Mouse (Mus musculus) heart, embryonic 11.5 days (tissue): ENCODE measurements around the gene Gm49776. TPM values are rescaled to one million over a fixed set of nuclear protein-coding genes. Genes with fewer than 3 reads are reported as not detected.

Experiments used
- ATAC-seq: fragments of 200-750 bp; cut with Nextera tagmentation; replicated peaks from 2 replicates; pipeline ENCODE4 v1.8.0; 2017; ENCODE audit warnings: moderate library complexity; ENCODE audit not compliant: insufficient number of reproducible peaks, low FRiP score, low TSS enrichment
- H3K27ac ChIP-seq: fragments of 300-500 bp; sonication (generic); 2 replicates; pipeline ENCODE4 v1.5.1; 2014; ENCODE audit warnings: mild to moderate bottlenecking, low read depth, low read length
- H3K27me3 ChIP-seq: fragments of 300-500 bp; sonication (generic); 2 replicates; pipeline ENCODE4 v1.6.1; 2014; ENCODE audit warnings: mild to moderate bottlenecking, low read length, mixed read lengths; ENCODE audit not compliant: control insufficient read depth, insufficient read depth
- H3K36me3 ChIP-seq: fragments of 300-500 bp; sonication (generic); 2 replicates; pipeline ENCODE4 v1.6.1; 2014; ENCODE audit warnings: mild to moderate bottlenecking, low read length, moderate library complexity, mixed read lengths; ENCODE audit not compliant: control insufficient read depth, insufficient read depth
- H3K4me1 ChIP-seq: fragments of 300-500 bp; sonication (generic); 2 replicates; pipeline ENCODE4 v1.6.1; 2014; ENCODE audit warnings: low read length; ENCODE audit not compliant: control insufficient read depth, insufficient read depth
- H3K4me2 ChIP-seq: fragments of 300-500 bp; sonication (generic); 2 replicates; pipeline ENCODE4 v1.6.1; 2014; ENCODE audit warnings: mild to moderate bottlenecking, moderate library complexity
- H3K4me3 ChIP-seq: fragments of 300-500 bp; sonication (generic); 2 replicates; pipeline ENCODE4 v1.5.1; 2014; ENCODE audit warnings: low read depth, low read length
- H3K9ac ChIP-seq: fragments of 300-500 bp; sonication (generic); 2 replicates; pipeline ENCODE4 v1.6.1; 2014; ENCODE audit warnings: mild to moderate bottlenecking, low read depth, low read length, moderate library complexity
- H3K9me3 ChIP-seq: fragments of 300-500 bp; sonication (generic); replicated peaks from 2 replicates; pipeline ENCODE4 v1.6.1; 2016; ENCODE audit warnings: low read length; ENCODE audit not compliant: control insufficient read depth
- WGBS: fragments of 180-500 bp; shearing (Covaris S2); extraction: QIAGEN DNeasy Blood & Tissue Kit; methylation state at CpG from one replicate; pipeline ENCODE4 v1.1.7; 2014; ENCODE audit not compliant: insufficient replicate concordance; 5-methylcytosine and 5-hydroxymethylcytosine counted together
- polyA plus RNA-seq: library from polyadenylated mRNA; unstranded; fragments of >200 nt; fragmentation: Nextera tagmentation; extraction: Ambion mirVana; gene quantifications from 2 replicates; pipeline ENCODE4 v1.2.1, GENCODE M21; 2014

The Gm49776 gene
- polyA plus RNA-seq, 1 experiment from 2014 or later = not detected

DNA sequence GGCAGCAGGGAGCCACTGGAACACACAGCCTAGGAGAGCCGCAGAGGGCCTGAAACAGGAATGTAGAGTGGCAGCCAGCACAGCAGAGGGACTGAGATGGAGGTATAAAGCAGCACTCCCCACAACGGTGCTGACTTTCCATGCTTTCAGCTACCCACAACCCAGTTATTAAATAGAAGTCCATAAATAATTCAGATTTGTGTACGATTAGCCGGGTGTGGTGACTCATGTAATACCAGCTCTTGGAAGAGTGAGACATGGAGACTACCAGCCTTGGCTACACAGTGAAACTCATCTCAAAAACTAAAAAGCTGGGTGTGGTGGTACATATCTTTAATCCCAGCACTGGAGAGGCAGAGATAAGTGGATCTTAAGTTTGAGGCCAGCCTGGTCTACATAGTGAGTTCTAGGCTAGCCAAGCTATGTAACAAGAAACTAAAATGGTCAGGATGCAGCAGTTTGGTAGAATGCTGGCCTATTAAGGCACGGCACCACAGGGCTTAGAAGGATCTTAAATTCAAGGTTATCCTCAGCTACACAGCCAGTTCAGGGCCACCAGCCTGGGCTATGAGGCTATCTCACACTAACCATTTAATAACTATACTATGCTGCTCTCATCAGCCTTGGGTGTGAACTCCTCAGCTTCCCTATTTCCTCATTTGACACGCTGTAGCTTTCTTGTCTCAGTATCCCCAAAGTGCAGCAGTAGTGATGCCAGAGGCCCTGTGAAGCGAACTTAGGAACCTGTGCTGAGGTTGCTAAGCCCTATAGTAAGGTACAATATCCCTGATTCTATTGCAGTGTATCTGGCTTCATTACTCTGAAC lies 21.2 kb downstream of the Gm49776 start:
- Histone ChIP-seq H3K9me3 (no peaks in the 10 kb centered on the region), H3K27me3 (no peaks in the 10 kb centered on the region), H3K4me2 (peak overlapping the region; percentile 79; the same call in 1 of the 2 replicates), H3K9ac (no peak overlapping the region), H3K4me3 (0 out of 2 replicates have a peak overlapping the region, but pooled peaks have one; percentile 75), H3K27ac (no peak overlapping the region), H3K36me3 (peaks cover 17% of the 10 kb centered on the region), H3K4me1 (peaks cover 23% of the 10 kb centered on the region)
- ATAC-seq = no peak
- 71% methylated on average over 7 of the region's 7 CpGs for WGBS

DNA sequence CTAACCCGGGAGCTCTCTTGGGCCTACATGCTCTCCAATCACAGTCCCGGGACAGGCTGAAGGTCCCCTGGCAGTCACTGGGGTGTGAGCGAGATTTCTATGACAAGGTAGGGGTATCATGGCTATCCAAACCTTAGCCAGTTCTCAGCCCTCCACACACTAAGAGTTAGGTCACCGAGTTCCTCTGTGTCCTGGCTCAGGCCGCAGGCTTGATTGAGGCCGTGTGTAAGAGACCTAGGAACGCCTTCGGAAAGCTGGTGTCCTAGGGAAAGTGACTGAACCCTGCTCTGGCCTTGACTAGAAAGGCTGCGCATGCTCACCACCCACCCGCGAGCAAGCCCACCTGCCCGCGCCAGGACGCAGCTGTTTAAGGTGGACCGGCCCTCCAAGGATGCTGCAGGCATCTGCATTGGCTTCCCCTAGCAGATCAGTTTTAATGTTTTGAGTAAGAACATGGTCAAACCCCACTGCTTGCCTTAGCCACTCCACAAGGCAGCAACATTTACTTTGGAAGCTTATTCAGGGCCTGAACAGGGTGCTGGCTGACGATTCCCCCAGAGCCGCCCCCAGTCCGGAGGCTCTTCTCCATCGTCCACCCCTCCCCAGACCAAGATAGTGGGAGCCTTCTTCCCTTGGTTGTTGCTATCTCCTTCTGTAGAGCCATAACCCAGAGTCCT lies 22.6 kb downstream of the Gm49776 start:
- no peaks in the 10 kb centered on the region for H3K27me3 ChIP-seq

DNA sequence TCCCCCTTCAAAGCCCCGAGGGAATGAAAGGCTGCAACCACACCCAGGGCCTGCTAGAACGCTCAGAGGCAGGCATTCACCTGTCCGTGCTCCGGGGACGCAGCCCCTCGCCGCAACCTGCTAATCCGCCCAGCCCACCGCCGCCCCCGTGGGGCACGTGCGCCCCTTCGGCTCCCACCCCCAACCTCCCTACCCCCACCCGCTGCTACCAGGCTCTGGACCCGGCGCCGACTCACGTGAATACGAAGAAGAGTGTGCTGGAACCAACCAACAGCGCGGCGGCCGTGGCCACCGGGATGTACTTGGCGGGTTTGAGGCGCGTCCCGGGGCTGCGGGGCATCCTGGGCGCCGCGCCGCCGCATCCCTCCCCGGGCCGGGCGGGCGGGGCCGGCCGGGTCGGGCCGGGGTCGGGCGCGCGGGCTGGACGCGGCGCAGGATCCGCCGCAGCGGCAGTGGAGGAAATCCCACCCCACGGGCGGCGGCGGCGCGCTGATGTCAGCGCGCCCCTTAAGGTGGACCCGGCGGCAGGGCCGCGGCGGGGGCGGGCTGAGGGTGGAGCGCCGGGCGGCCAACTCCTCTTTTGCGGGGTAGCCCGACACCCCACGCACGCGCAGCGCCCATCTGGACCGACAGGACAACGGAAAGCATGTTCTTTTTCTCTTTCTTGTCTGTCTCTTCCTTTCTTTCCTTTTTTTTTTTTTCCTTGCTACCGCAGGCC lies 23.3 kb downstream of the Gm49776 start, which contains the start of gene Zdhhc8:
Gene Zdhhc8, minus strand, starts transcription at position 466 of the 718 bp plus-strand sequence.
- under 1% methylated on average over 73 of the region's 79 CpGs for WGBS

More for the DNA sequence above, 22.6 kb downstream of the Gm49776 start:
- Histone ChIP-seq H3K36me3 (peaks cover 10% of the 10 kb centered on the region), H3K27ac (peak overlapping the region; percentile 85), H3K4me1 (peaks cover 29% of the 10 kb centered on the region), H3K9me3 (no peaks in the 10 kb centered on the region), H3K4me3 (peak overlapping the region; percentile 75), H3K9ac (peak overlapping the region; percentile 85), H3K4me2 (peak overlapping the region; percentile 79)
- 4% methylated on average over 19 of the region's 19 CpGs for WGBS
- peak; percentile 41; the same call in 1 of the 2 replicates for ATAC-seq

DNA sequence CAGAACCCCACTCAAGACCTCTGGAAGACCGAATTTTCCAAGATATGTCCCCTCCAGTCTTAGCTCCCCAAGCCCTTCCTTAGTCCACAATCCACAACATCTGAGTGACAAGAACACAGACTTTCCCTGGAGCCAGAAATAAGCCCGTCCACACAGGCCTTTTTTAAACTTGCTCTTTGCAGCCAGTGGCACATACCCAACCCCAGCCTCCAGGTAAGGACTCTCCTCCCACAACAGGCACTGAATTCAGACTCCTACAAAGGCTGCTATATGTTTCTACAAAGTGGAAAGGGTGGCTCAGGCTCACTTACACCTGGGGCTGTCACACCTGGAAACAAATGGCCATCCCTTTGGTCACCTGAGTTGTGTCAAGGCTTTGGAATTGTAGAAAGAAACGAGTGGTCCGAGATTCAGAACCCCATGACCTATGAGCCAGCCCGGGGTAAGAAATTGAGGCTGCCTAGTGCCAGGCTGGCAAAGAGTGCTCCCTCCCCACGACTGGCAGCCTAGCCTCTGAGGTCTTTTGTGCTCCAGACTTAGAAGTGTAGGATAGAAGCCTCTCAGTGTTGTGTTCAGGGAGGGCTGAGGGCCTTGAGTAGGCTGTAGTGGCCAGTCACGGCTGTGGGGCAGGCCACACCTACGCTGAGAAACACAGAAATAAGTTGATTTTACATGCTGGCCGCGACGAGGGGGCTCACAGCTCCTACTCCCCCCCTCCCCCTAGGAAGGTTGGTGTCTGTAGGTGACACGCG lies 24.0 kb downstream of the Gm49776 start:
- H3K4me3 ChIP-seq = peak overlapping the region; percentile 75
- H3K36me3 ChIP-seq = no peaks in the 10 kb centered on the region
- H3K27me3 ChIP-seq = no peaks in the 10 kb centered on the region
- H3K4me1 ChIP-seq = peaks cover 39% of the 10 kb centered on the region
- ATAC-seq = no peak
- H3K27ac ChIP-seq = peak overlapping the region; percentile 85
- H3K9me3 ChIP-seq = no peaks in the 10 kb centered on the region
- peak overlapping the region; percentile 79 for H3K4me2 ChIP-seq
- WGBS = 18% methylated on average over 13 of the region's 13 CpGs
- H3K9ac ChIP-seq = peak overlapping the region; percentile 85

More for the DNA sequence above, 23.3 kb downstream of the Gm49776 start, which contains the start of gene Zdhhc8:
- H3K4me1 ChIP-seq = peaks cover 36% of the 10 kb centered on the region
- peak within 1 kb of the TSS; percentile 75 for H3K4me3 ChIP-seq
- H3K9me3 ChIP-seq = no peaks in the 10 kb centered on the region
- ATAC-seq = peak; percentile 73
- peak within 1 kb of the TSS; percentile 79 for H3K4me2 ChIP-seq
- peak within 1 kb of the TSS; percentile 85 for H3K9ac ChIP-seq
- H3K27me3 ChIP-seq = no peaks in the 10 kb centered on the region
- H3K36me3 ChIP-seq = peaks cover 5% of the 10 kb centered on the region
- peak within 1 kb of the TSS; percentile 85 for H3K27ac ChIP-seq

DNA sequence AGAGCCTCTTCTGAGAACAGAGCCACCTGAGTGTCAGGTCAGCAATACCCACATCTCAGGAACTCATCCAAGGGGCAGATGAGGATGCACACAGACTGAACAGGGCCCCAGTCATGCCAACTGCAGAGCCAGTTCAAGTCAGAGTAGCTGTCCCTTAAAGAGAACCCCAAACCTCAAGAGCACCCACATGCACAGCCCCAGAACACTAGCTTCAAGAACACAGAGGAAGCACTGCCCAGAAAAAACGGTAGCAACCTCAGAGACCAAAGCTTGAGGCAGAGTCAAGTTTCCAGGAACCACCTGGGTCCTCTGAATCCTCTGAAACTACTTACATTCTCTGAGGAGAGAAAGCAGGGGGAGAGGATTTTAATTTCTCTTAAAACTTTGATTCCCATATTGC lies 24.7 kb downstream of the Gm49776 start:
- Histone ChIP-seq H3K27ac (no peak overlapping the region), H3K9me3 (no peaks in the 10 kb centered on the region), H3K9ac (0 out of 2 replicates have a peak overlapping the region, but pooled peaks have one; percentile 22), H3K4me3 (peak overlapping the region; percentile 75), H3K4me2 (peak overlapping the region; percentile 79), H3K4me1 (peaks cover 45% of the 10 kb centered on the region), H3K36me3 (no peaks in the 10 kb centered on the region), H3K27me3 (no peaks in the 10 kb centered on the region)
- 50% methylated on average over 1 of the region's 1 CpGs for WGBS
- ATAC-seq = no peak

DNA sequence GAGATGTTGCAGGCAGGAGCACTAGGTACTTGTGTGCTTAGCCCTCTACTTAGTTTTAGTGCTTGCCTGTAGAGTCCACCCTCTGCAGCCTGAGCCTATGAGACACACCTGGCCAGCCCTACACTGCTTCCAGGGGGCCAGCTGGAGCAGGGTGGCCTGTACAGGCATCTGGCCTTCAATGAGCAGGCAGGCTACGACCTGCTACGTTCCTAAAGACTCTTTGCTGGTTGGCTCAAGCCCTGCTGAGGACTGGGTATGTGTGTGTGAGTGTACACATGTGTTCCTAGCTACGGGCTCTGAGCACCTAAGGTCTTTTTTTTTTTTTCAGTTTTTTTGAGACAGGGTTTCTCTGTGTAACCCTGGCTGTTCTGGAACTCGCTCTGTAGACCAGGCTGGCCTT lies 26.7 kb downstream of the Gm49776 start:
- no peaks in the 10 kb centered on the region for H3K27me3 ChIP-seq
- no peak for ATAC-seq
- no peaks in the 10 kb centered on the region for H3K9me3 ChIP-seq
- H3K4me1 ChIP-seq = peaks cover 45% of the 10 kb centered on the region
- no peak overlapping the region for H3K4me2 ChIP-seq
- 90% methylated on average over 4 of the region's 4 CpGs for WGBS
- no peak overlapping the region for H3K9ac ChIP-seq
- no peak overlapping the region for H3K27ac ChIP-seq
- H3K4me3 ChIP-seq = no peak overlapping the region
- peaks cover 1% of the 10 kb centered on the region; the same call in 1 of the 2 replicates for H3K36me3 ChIP-seq

DNA sequence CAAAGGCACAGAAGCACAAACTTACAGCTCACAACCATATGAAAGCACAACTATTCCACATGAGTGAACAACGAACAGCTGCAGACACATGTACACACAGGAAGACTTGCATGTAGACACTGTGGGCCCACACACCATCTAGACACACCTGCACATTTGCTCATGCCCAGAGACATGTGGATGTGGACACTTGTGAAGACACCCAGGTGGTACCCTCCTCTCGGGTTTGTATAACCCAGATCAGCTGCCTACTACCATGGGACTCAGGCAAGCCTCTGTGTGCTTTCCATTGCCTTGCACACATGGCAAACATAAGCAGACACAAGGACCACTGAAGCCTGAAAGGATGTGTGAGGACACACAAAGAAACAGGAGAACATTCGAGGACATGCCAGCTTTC lies 27.1 kb downstream of the Gm49776 start:
- WGBS = 71% methylated on average over 3 of the region's 3 CpGs
- ATAC-seq = no peak
- peaks cover 41% of the 10 kb centered on the region for H3K4me1 ChIP-seq
- H3K4me2 ChIP-seq = peak overlapping the region; percentile 46; the same call in 1 of the 2 replicates
- H3K36me3 ChIP-seq = peaks cover 3% of the 10 kb centered on the region
- H3K9me3 ChIP-seq = no peaks in the 10 kb centered on the region
- H3K27ac ChIP-seq = peak overlapping the region; percentile 94
- no peak overlapping the region for H3K9ac ChIP-seq
- no peaks in the 10 kb centered on the region for H3K27me3 ChIP-seq
- no peak overlapping the region for H3K4me3 ChIP-seq
